Mouse (Mus musculus): ENCODE results near the gene Phox2b. TPM values are rescaled to one million over a fixed set of nuclear protein-coding genes. Genes with fewer than 3 reads are reported as not detected.
A peak's percentile ranks its signal among the peaks of the same experiment; 100 is the strongest.

Phox2b gene
- polyA plus RNA-seq, 1 experiment: not detected

DNA sequence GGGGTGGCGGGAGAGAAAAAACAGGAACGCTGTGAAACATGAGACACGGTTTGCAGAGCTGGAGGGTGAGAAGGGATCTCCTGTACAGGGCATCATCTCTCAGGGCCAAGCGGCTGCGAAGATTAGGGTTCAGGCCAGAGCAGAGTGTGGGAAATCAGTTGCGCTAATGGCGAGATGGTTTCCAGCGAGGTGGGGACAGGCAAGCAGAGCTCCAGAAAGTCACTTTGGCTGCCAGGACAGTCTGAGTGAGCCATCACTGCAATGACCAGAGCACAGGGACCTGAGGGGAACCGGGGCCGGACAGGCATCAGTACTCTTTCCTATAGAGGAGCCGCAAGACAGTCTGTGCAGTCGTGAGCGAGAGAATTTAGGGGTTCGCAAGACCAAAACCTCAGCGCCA is 3.9 kb downstream of the Phox2b start:
- Histone ChIP-seq H3K4me3 (ENCODE audit: low read depth, low read length) (no peak overlapping the region), H3K27ac (ENCODE audit: insufficient read depth, low read length) (no peak overlapping the region), H3K9ac (ENCODE audit: low read depth, poor library complexity, severe bottlenecking) (no peak overlapping the region), H3K9me3 (replicated peaks; ENCODE audit: control insufficient read depth, insufficient read depth, low read length, poor library complexity, severe bottlenecking) (no peaks in the 10 kb centered on the region), H3K27me3 (ENCODE audit: control insufficient read depth, insufficient read depth, low read length, poor library complexity, severe bottlenecking) (peaks cover 37% of the 10 kb centered on the region), H3K4me1 (ENCODE audit: control insufficient read depth, insufficient read depth, low read length) (no peaks in the 10 kb centered on the region), H3K36me3 (ENCODE audit: control insufficient read depth, insufficient read depth, low read length, poor library complexity, severe bottlenecking) (no peaks in the 10 kb centered on the region)
- TF ChIP-seq POLR2A (IDR thresholded peaks at IDR 0.05; ENCODE audit: insufficient read depth, low read length) (no peak), EP300 (IDR thresholded peaks at IDR 0.05; ENCODE audit: insufficient read depth, low read depth, low read length) (no peak), CTCF (IDR thresholded peaks at IDR 0.05; ENCODE audit: low read depth, low read length) (no peak)

DNA sequence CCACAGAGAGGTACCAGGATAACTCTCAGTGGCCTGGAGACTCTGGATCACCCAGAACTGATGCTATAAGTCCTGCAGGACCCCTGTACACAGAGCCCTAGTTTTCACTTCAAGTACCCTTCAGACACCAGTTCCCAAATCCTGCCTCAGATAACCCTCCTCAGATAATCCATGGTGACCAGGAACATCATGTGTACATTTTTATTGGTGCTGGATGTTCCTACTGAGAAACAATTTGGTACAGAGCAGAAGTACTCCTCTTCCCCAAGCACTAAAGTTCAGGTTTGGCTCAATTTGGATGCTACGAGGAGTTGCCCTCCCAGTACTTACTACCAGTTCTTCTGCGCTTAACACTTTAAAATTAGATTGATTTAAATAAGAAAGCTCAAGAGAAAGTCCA is 5.1 kb downstream of the Phox2b start:
- H3K27me3 ChIP-seq (ENCODE audit: control insufficient read depth, insufficient read depth, low read length, poor library complexity, severe bottlenecking): peaks cover 30% of the 10 kb centered on the region
- no peak overlapping the region for H3K4me3 ChIP-seq (ENCODE audit: low read depth, low read length)
- no peak overlapping the region for H3K9ac ChIP-seq (ENCODE audit: low read depth, poor library complexity, severe bottlenecking)
- H3K36me3 ChIP-seq (ENCODE audit: control insufficient read depth, insufficient read depth, low read length, poor library complexity, severe bottlenecking): no peaks in the 10 kb centered on the region
- TF ChIP-seq POLR2A (IDR thresholded peaks at IDR 0.05; ENCODE audit: insufficient read depth, low read length) (no peak), EP300 (IDR thresholded peaks at IDR 0.05; ENCODE audit: insufficient read depth, low read depth, low read length) (no peak), CTCF (IDR thresholded peaks at IDR 0.05; ENCODE audit: low read depth, low read length) (no peak)
- no peaks in the 10 kb centered on the region for H3K4me1 ChIP-seq (ENCODE audit: control insufficient read depth, insufficient read depth, low read length)
- no peaks in the 10 kb centered on the region for H3K9me3 ChIP-seq (replicated peaks; ENCODE audit: control insufficient read depth, insufficient read depth, low read length, poor library complexity, severe bottlenecking)
- no peak overlapping the region for H3K27ac ChIP-seq (ENCODE audit: insufficient read depth, low read length)

DNA sequence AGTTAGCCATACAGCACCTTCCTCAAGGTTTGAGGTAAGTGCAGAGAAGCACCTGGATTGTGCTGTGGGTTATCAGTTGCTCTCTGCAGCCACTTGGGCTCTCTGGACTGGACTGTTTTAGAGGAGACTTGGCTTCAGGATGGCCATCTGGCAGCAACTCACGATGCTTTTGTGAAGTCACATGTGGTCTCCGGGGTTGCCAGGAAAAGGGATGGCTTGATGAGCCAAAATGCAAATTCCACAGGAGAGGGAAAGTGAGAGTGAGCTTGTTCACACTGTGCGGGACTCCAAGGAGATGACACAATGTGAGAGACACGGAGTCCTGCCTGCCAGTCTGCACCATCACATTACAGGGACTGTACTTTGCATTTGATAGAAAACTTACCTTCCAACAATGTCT is 7.3 kb downstream of the Phox2b start:
- no peak for TF ChIP-seq POLR2A (IDR thresholded peaks at IDR 0.05; ENCODE audit: insufficient read depth, low read length)
- TF ChIP-seq EP300 (IDR thresholded peaks at IDR 0.05; ENCODE audit: insufficient read depth, low read depth, low read length): no peak
- TF ChIP-seq CTCF (IDR thresholded peaks at IDR 0.05; ENCODE audit: low read depth, low read length): no peak

DNA sequence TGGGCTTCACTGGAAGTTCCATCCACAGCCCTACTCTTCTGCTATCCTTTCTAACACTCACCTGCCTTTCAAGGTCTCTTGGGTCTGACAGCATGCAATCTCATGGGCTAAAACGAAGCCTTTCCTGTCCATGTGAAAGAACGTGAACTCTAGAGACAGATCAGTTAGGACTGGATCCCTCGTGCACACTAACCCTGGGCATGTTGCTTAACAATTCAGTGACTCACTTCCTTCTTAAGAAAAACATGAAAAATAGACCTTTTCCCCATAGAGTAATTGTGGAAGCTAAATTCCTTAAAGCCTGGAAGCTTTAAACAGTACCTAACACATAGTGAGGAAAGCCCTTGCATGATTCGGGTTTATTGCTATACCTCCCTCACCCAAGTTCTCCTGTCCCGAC is 8.2 kb downstream of the Phox2b start:
- H3K9ac ChIP-seq (ENCODE audit: low read depth, poor library complexity, severe bottlenecking): no peak overlapping the region
- peaks cover 7% of the 10 kb centered on the region for H3K27me3 ChIP-seq (ENCODE audit: control insufficient read depth, insufficient read depth, low read length, poor library complexity, severe bottlenecking)
- H3K36me3 ChIP-seq (ENCODE audit: control insufficient read depth, insufficient read depth, low read length, poor library complexity, severe bottlenecking): no peaks in the 10 kb centered on the region
- TF ChIP-seq POLR2A (IDR thresholded peaks at IDR 0.05; ENCODE audit: insufficient read depth, low read length) (no peak), CTCF (IDR thresholded peaks at IDR 0.05; ENCODE audit: low read depth, low read length) (no peak), EP300 (IDR thresholded peaks at IDR 0.05; ENCODE audit: insufficient read depth, low read depth, low read length) (no peak)
- no peaks in the 10 kb centered on the region for H3K9me3 ChIP-seq (replicated peaks; ENCODE audit: control insufficient read depth, insufficient read depth, low read length, poor library complexity, severe bottlenecking)
- no peak overlapping the region for H3K4me3 ChIP-seq (ENCODE audit: low read depth, low read length)
- no peak overlapping the region for H3K27ac ChIP-seq (ENCODE audit: insufficient read depth, low read length)
- no peaks in the 10 kb centered on the region for H3K4me1 ChIP-seq (ENCODE audit: control insufficient read depth, insufficient read depth, low read length)

More for the DNA sequence above, 7.3 kb downstream of the Phox2b start:
- H3K4me3 ChIP-seq (ENCODE audit: low read depth, low read length): no peak overlapping the region
- H3K9me3 ChIP-seq (replicated peaks; ENCODE audit: control insufficient read depth, insufficient read depth, low read length, poor library complexity, severe bottlenecking): no peaks in the 10 kb centered on the region
- H3K9ac ChIP-seq (ENCODE audit: low read depth, poor library complexity, severe bottlenecking): no peak overlapping the region
- no peak overlapping the region for H3K27ac ChIP-seq (ENCODE audit: insufficient read depth, low read length)
- peaks cover 15% of the 10 kb centered on the region for H3K27me3 ChIP-seq (ENCODE audit: control insufficient read depth, insufficient read depth, low read length, poor library complexity, severe bottlenecking)
- no peaks in the 10 kb centered on the region for H3K36me3 ChIP-seq (ENCODE audit: control insufficient read depth, insufficient read depth, low read length, poor library complexity, severe bottlenecking)
- no peaks in the 10 kb centered on the region for H3K4me1 ChIP-seq (ENCODE audit: control insufficient read depth, insufficient read depth, low read length)

DNA sequence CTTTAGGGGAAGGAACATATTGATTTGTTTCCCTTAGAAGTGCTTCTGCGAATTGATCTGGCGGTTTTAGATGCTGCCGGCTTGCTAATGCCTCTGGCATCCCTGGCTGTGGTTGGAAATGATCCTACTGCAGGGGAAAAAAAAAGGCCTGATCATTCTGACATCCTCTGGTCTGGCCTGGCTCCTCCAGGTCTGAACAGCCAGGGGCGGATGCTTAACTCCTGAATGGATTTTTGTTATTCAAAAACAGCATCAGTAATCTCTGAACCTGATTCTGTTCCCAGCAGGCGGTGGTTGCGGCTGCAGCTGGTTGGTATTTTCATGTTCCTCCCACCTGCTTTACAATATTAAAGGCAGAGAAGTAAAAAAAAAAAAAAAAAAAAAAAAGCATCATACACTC is 16.0 kb downstream of the Phox2b start:
- Histone ChIP-seq H3K9ac (ENCODE audit: low read depth, poor library complexity, severe bottlenecking) (no peak overlapping the region), H3K27ac (ENCODE audit: insufficient read depth, low read length) (no peak overlapping the region), H3K9me3 (replicated peaks; ENCODE audit: control insufficient read depth, insufficient read depth, low read length, poor library complexity, severe bottlenecking) (peaks cover 8% of the 10 kb centered on the region), H3K4me3 (ENCODE audit: low read depth, low read length) (no peak overlapping the region), H3K36me3 (ENCODE audit: control insufficient read depth, insufficient read depth, low read length, poor library complexity, severe bottlenecking) (no peaks in the 10 kb centered on the region), H3K27me3 (ENCODE audit: control insufficient read depth, insufficient read depth, low read length, poor library complexity, severe bottlenecking) (no peaks in the 10 kb centered on the region; the same call in 1 of the 2 replicates), H3K4me1 (ENCODE audit: control insufficient read depth, insufficient read depth, low read length) (peaks cover 3% of the 10 kb centered on the region)
- TF ChIP-seq POLR2A (IDR thresholded peaks at IDR 0.05; ENCODE audit: insufficient read depth, low read length) (no peak), EP300 (IDR thresholded peaks at IDR 0.05; ENCODE audit: insufficient read depth, low read depth, low read length) (peak; percentile 63; the same call in 1 of the 2 replicates)

DNA sequence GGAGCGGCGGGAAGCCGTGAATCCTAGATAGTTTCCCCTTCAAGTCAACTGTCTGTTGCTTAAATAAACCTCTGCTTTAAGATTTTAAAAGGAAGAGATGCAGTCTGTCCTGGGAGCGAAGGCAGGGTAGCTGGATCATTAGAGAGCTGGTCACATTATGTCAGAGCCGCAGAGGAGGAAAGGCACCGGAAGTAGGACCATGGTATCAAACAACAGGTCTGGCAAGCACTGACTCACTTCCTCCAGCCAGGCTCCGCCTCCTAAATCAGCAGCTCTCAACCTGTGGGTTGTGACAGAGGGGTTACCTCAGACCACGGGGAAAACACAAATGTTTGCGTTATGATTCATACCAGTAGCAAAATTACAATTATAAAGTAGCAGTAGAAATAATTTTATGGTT is 35.5 kb downstream of the Phox2b start:
- Histone ChIP-seq H3K9ac (ENCODE audit: low read depth, poor library complexity, severe bottlenecking) (no peak overlapping the region), H3K27me3 (ENCODE audit: control insufficient read depth, insufficient read depth, low read length, poor library complexity, severe bottlenecking) (no peaks in the 10 kb centered on the region), H3K4me3 (ENCODE audit: low read depth, low read length) (no peak overlapping the region), H3K4me1 (ENCODE audit: control insufficient read depth, insufficient read depth, low read length) (no peaks in the 10 kb centered on the region), H3K36me3 (ENCODE audit: control insufficient read depth, insufficient read depth, low read length, poor library complexity, severe bottlenecking) (no peaks in the 10 kb centered on the region), H3K9me3 (replicated peaks; ENCODE audit: control insufficient read depth, insufficient read depth, low read length, poor library complexity, severe bottlenecking) (no peaks in the 10 kb centered on the region), H3K27ac (ENCODE audit: insufficient read depth, low read length) (no peak overlapping the region)
- TF ChIP-seq POLR2A (IDR thresholded peaks at IDR 0.05; ENCODE audit: insufficient read depth, low read length) (no peak), EP300 (IDR thresholded peaks at IDR 0.05; ENCODE audit: insufficient read depth, low read depth, low read length) (no peak), CTCF (IDR thresholded peaks at IDR 0.05; ENCODE audit: low read depth, low read length) (no peak)

Data from ES-Bruce4 (cell line).